Mouse (Mus musculus): ENCODE data around the gene Ctrb1. TPM values are rescaled to one million over a fixed set of nuclear protein-coding genes. Genes with fewer than 3 reads are reported as not detected.

Gene Ctrb1
- polyA plus RNA-seq, 1 experiment from 2014 or later = not detected

DNA sequence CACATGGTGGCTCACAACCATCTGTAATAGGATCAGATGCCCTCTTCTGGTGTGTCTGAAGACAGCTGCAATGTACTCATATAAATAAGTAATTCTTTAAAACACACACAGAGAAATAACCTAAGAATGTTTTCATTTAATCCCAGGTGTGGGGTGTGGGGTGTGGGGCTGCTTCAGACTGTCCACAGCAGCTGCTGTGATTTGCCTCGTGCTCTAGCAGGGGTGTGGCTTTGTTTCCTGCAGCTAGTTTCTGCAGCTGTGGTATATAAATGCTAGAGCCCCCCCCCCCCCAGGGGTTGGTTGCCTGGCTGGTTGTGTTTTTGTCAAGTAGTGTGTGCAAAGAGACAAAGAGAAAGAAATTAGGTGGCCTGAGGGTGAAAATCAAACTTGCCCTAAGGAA is 8.2 kb upstream of the Ctrb1 start:
- H3K9me3 ChIP-seq = no peaks in the 10 kb centered on the region
- H3K27ac ChIP-seq = no peak overlapping the region
- H3K36me3 ChIP-seq = no peaks in the 10 kb centered on the region
- H3K27me3 ChIP-seq (ENCODE audit: insufficient read depth, poor library complexity, severe bottlenecking) = no peaks in the 10 kb centered on the region
- DNase-seq (ENCODE audit: low spot score) = no peak
- H3K4me1 ChIP-seq (replicated peaks) = no peaks in the 10 kb centered on the region
- WGBS = 31% methylated on average over 1 of the region's 1 CpGs
- no peak overlapping the region for H3K4me3 ChIP-seq

- Histone ChIP-seq H3K27ac (no peak overlapping the region), H3K27me3 (ENCODE audit: insufficient read depth, poor library complexity, severe bottlenecking) (no peaks in the 10 kb centered on the region), H3K4me3 (no peak overlapping the region), H3K4me1 (replicated peaks) (peaks cover 9% of the 10 kb centered on the region; the same call in 1 of the 2 replicates), H3K36me3 (no peaks in the 10 kb centered on the region), H3K9me3 (no peaks in the 10 kb centered on the region)
- WGBS = 76% methylated on average over 10 of the region's 10 CpGs
- no peak for DNase-seq (ENCODE audit: low spot score)
Measured at GRCm38 (mm10) chr8:111697655-111698054, 6.8 kb upstream of the Ctrb1 start.

DNA sequence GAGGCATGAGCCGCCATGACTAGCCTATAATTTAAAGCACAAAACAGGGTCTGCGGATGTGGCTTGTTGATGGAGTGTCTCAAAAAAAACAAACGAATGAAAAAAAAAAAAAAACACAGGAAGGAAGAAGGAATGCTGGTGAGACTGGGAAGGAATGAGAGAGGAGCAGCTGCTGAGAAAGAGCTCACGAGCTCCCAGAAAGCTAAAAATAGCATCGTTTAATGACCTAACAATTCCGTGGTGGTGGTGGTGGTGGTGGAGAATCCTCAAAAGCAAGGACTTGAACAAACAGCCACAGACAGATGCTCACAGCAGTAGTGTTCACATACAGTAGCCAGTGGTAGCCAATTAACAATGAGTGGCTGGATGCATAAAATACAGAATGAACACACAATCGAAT is 4.6 kb upstream of the Ctrb1 start:
- Histone ChIP-seq H3K27ac (no peak overlapping the region), H3K4me3 (no peak overlapping the region), H3K27me3 (ENCODE audit: insufficient read depth, poor library complexity, severe bottlenecking) (no peaks in the 10 kb centered on the region), H3K4me1 (replicated peaks) (peaks cover 9% of the 10 kb centered on the region; the same call in 1 of the 2 replicates), H3K36me3 (no peaks in the 10 kb centered on the region), H3K9me3 (no peaks in the 10 kb centered on the region)
- DNase-seq (ENCODE audit: low spot score) = no peak
- WGBS = 77% methylated on average over 7 of the region's 7 CpGs

- H3K27ac ChIP-seq = no peak overlapping the region
- peaks cover 9% of the 10 kb centered on the region; the same call in 1 of the 2 replicates for H3K4me1 ChIP-seq (replicated peaks)
- H3K36me3 ChIP-seq = no peaks in the 10 kb centered on the region
- 65% methylated on average over 6 of the region's 6 CpGs for WGBS
- H3K27me3 ChIP-seq (ENCODE audit: insufficient read depth, poor library complexity, severe bottlenecking) = no peaks in the 10 kb centered on the region
- DNase-seq (ENCODE audit: low spot score) = no peak
- H3K9me3 ChIP-seq = no peaks in the 10 kb centered on the region
- H3K4me3 ChIP-seq = no peak overlapping the region
Measured at GRCm38 (mm10) chr8:111693261-111693741, 2.5 kb upstream of the Ctrb1 start.

DNA sequence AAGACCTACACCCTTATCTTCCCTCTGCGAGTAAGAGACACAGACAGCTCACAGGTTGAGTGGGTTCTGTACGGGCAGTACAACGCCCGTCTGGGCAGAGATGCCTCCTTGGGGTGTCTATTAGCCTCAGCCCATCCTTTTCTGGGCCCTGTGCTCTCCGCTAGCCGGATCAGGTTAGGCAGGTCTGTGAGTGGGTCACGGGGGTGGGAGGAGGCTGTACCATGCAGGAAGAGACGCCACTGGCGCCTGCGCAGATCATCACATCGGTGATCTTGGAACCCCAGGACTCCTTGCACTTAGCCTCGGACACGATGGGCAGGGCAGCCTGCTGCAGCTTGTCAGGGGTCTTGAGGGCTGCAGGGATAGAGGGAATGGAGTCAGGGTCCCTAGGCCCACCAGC is 3.9 kb downstream of the Ctrb1 start:
- peaks cover 5% of the 10 kb centered on the region; the same call in 1 of the 2 replicates for H3K4me1 ChIP-seq (replicated peaks)
- H3K9me3 ChIP-seq = no peaks in the 10 kb centered on the region
- no peak for DNase-seq (ENCODE audit: low spot score)
- H3K27ac ChIP-seq = no peak overlapping the region
- WGBS = 80% methylated on average over 13 of the region's 13 CpGs
- no peaks in the 10 kb centered on the region for H3K36me3 ChIP-seq
- H3K27me3 ChIP-seq (ENCODE audit: insufficient read depth, poor library complexity, severe bottlenecking) = no peaks in the 10 kb centered on the region
- H3K4me3 ChIP-seq = no peak overlapping the region

DNA sequence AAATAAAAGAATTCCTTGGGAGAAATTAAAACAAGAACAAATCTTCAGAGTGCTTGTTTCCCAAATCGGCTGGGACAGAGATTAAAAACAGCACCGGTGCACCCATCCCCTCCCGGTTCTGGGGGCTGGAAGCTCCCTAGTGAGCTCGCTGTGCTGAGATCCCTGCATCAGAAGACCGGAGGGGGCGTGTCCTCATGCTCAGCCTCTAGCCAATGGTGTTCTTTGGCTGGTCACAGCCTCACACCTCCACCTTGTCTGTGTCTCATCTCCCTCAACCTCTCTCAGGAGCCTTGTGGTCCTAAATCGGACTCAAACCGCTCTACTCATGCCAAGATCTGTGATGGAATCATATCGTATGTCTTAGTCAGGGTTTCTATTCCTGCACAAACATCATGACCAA is 8.3 kb downstream of the Ctrb1 start:
- WGBS = 30% methylated on average over 9 of the region's 9 CpGs
- H3K4me3 ChIP-seq = no peak overlapping the region
- H3K9me3 ChIP-seq = no peaks in the 10 kb centered on the region

GRCm38 (mm10) chr8:111681153-111681552 is 9.7 kb downstream of the Ctrb1 start:
- H3K9me3 ChIP-seq = peaks cover 9% of the 10 kb centered on the region
- H3K36me3 ChIP-seq = no peaks in the 10 kb centered on the region
- DNase-seq (ENCODE audit: low spot score) = no peak
- H3K27me3 ChIP-seq (ENCODE audit: insufficient read depth, poor library complexity, severe bottlenecking) = no peaks in the 10 kb centered on the region
- no peak overlapping the region for H3K4me3 ChIP-seq
- H3K27ac ChIP-seq = no peak overlapping the region
- H3K4me1 ChIP-seq (replicated peaks) = 0 out of 2 replicates have a peak, but pooled peaks cover 3% of the 10 kb centered on the region
- 76% methylated on average over 11 of the region's 11 CpGs for WGBS

More for the DNA sequence above, 8.3 kb downstream of the Ctrb1 start:
- DNase-seq (ENCODE audit: low spot score) = no peak
- Histone ChIP-seq H3K27ac (no peak overlapping the region), H3K27me3 (ENCODE audit: insufficient read depth, poor library complexity, severe bottlenecking) (no peaks in the 10 kb centered on the region), H3K4me1 (replicated peaks) (peaks cover 8% of the 10 kb centered on the region; the same call in 1 of the 2 replicates), H3K36me3 (no peaks in the 10 kb centered on the region)

GRCm38 (mm10) chr8:111680423-111681028 is 10.3 kb downstream of the Ctrb1 start:
- Histone ChIP-seq H3K9me3 (peaks cover 10% of the 10 kb centered on the region), H3K4me1 (replicated peaks) (0 out of 2 replicates have a peak, but pooled peaks cover 3% of the 10 kb centered on the region), H3K27me3 (ENCODE audit: insufficient read depth, poor library complexity, severe bottlenecking) (no peaks in the 10 kb centered on the region), H3K36me3 (no peaks in the 10 kb centered on the region), H3K4me3 (no peak overlapping the region), H3K27ac (no peak overlapping the region)
- 43% methylated on average over 17 of the region's 17 CpGs for WGBS
- DNase-seq (ENCODE audit: low spot score) = no peak

DNA sequence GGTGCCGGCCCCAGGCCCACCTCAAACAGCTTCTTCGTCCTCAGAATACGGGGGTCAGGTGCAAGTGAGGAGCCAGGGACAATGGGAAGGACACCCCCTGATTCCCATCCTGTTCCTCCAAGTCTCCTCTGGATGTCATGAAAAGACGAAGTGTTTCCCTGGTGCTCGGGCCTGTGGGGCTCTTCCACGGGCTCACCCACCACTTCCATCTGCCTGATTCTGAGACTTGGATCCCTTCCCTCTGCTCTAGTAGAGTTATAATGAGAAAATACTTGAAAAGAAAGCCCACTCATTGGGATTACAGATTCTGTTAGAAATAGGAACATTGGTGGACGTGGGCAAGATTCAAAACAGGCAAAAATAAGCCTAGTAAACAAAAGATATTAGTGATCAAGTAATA is 12.0 kb downstream of the Ctrb1 start:
- Histone ChIP-seq H3K27me3 (ENCODE audit: insufficient read depth, poor library complexity, severe bottlenecking) (no peaks in the 10 kb centered on the region), H3K27ac (no peak overlapping the region), H3K4me1 (replicated peaks) (0 out of 2 replicates have a peak, but pooled peaks cover 3% of the 10 kb centered on the region), H3K4me3 (no peak overlapping the region), H3K9me3 (peaks cover 10% of the 10 kb centered on the region), H3K36me3 (no peaks in the 10 kb centered on the region)
- WGBS = 88% methylated on average over 7 of the region's 7 CpGs
- no peak for DNase-seq (ENCODE audit: low spot score)

GRCm38 (mm10) chr8:111678111-111678510 is 12.7 kb downstream of the Ctrb1 start:
- DNase-seq (ENCODE audit: low spot score) = peak; percentile 43
- no peak overlapping the region for H3K27ac ChIP-seq
- no peak overlapping the region for H3K4me3 ChIP-seq
- peaks cover 10% of the 10 kb centered on the region for H3K9me3 ChIP-seq
- WGBS = 38% methylated on average over 3 of the region's 3 CpGs
- H3K27me3 ChIP-seq (ENCODE audit: insufficient read depth, poor library complexity, severe bottlenecking) = no peaks in the 10 kb centered on the region
- no peaks in the 10 kb centered on the region for H3K36me3 ChIP-seq
- 0 out of 2 replicates have a peak, but pooled peaks cover 3% of the 10 kb centered on the region for H3K4me1 ChIP-seq (replicated peaks)

DNA sequence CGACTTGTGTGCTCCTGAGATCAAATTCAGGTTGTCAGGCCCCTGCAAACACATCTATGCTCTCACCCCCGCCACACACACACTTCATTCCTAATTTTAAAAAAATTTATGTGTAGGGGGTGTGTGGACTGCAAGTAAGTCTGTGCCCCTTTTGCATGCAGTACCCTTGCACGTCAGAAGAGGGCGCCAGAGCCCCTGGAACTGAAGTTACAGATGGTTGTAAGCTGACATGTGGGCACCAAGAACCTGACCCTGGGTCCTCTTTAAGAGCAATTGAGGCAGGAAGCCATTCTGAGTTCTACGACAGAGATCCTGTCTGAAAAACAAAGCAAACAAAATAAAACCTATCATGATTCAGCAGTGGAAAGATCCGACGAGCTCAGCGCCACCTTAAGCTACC is 14.6 kb downstream of the Ctrb1 start:
- Histone ChIP-seq H3K36me3 (peaks cover 13% of the 10 kb centered on the region), H3K9me3 (peaks cover 10% of the 10 kb centered on the region), H3K4me3 (no peak overlapping the region), H3K27ac (no peak overlapping the region), H3K4me1 (replicated peaks) (0 out of 2 replicates have a peak, but pooled peaks cover 3% of the 10 kb centered on the region), H3K27me3 (ENCODE audit: insufficient read depth, poor library complexity, severe bottlenecking) (no peaks in the 10 kb centered on the region)
- WGBS = 77% methylated on average over 8 of the region's 8 CpGs
- no peak for DNase-seq (ENCODE audit: low spot score)

- Histone ChIP-seq H3K36me3 (peaks cover 58% of the 10 kb centered on the region), H3K27me3 (ENCODE audit: insufficient read depth, poor library complexity, severe bottlenecking) (no peaks in the 10 kb centered on the region), H3K4me3 (no peak overlapping the region), H3K9me3 (peaks cover 5% of the 10 kb centered on the region; the same call in 1 of the 2 replicates), H3K4me1 (replicated peaks) (no peaks in the 10 kb centered on the region), H3K27ac (no peak overlapping the region)
- no peak for DNase-seq (ENCODE audit: low spot score)
- 87% methylated on average over 2 of the region's 2 CpGs for WGBS
Measured at GRCm38 (mm10) chr8:111666751-111667150, 24.1 kb downstream of the Ctrb1 start.

DNA sequence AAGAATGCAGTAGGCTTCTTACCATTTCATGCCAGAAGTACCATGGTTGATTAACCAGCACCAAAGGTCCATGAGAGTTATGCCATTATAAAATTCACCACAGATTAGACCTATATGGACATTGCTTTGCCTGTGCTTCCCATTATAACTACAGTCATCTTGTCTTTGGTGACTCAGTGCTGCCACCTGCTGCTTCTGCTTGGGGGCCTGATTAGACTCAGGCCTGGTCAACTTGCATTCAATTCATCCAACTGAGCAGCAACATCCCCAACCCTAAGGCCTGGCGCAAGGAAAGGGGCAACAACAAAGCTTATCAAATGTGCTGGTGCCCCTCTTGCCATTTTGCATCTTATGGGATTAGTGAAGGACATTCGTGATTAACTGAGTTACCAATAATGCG is 28.3 kb downstream of the Ctrb1 start:
- Histone ChIP-seq H3K36me3 (peaks cover 43% of the 10 kb centered on the region), H3K27ac (no peak overlapping the region), H3K9me3 (no peaks in the 10 kb centered on the region), H3K4me3 (no peak overlapping the region), H3K4me1 (replicated peaks) (peaks cover 3% of the 10 kb centered on the region; the same call in 1 of the 2 replicates), H3K27me3 (ENCODE audit: insufficient read depth, poor library complexity, severe bottlenecking) (no peaks in the 10 kb centered on the region)
- 88% methylated on average over 3 of the region's 3 CpGs for WGBS
- peak; percentile 66 for DNase-seq (ENCODE audit: low spot score)
